8 mouse cellular contexts compared by ENCODE assay signal in the genomic region with DNA sequence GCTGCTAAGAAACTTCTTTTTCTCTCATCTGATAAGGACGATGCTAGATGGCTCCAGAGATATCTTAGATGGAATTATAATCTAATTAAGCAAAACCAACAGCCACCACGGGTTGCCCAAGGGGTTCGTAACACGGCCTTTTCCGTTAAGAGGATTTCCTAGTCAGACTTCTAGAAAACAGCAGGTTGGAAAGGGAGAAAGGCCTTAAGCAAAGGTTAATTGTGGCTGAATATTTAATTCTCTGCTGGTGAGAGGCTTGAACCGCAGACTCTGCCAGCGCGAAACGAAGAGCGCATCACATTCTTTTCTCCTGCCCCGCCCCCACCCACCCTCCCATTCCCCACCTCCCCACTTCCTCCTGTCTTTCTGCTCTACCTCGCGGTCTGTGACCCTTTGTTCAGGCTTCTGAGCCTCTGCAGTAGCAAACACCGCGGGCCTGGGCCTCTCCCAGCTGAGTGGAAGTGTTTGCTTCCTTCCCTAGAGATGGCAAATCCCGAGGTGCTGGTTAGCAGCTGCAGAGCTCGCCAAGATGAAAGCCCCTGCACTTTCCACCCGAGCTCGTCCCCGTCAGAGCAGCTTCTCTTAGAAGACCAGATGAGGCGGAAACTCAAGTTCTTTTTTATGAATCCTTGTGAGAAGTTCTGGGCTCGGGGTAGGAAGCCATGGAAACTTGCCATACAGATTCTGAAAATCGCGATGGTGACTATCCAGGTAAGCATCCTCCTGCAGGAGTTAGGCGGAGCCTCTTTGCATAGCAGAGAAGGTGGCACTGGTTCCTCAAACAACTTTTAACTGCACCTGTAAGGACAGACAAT. TPM values are rescaled to one million over a fixed set of nuclear protein-coding genes. Genes with fewer than 3 reads are reported as not detected.
DNase-seq lines count a peak whose midpoint lies in the region; ATAC-seq and TF ChIP-seq lines count a peak whose summit lies in the region.

No protein-coding gene starts in this region.

- peak overlapping the region; percentile 59 for H3K4me2 ChIP-seq in heart, embryonic 14.5 days (ENCODE audit: low read length)
- peak overlapping the region; percentile 47 for H3K4me2 ChIP-seq in intestine, embryonic 16.5 days (ENCODE audit: low read depth, low read length)
- H3K4me2 ChIP-seq in neural tube, embryonic 11.5 days (ENCODE audit: low read depth): peak overlapping the region; percentile 41

- H3K9me3 ChIP-seq in heart, embryonic 14.5 days (ENCODE audit: control insufficient read depth, low read length): no peaks in the 10 kb centered on the region
- H3K9me3 ChIP-seq in intestine, embryonic 16.5 days (ENCODE audit: control insufficient read depth, low read length): no peaks in the 10 kb centered on the region
- H3K9me3 ChIP-seq in neural tube, embryonic 11.5 days (ENCODE audit: control insufficient read depth, low read length): no peaks in the 10 kb centered on the region

- no peaks in the 10 kb centered on the region for H3K36me3 ChIP-seq in heart, embryonic 14.5 days (ENCODE audit: control insufficient read depth, insufficient read depth, low read length)
- H3K36me3 ChIP-seq in intestine, embryonic 16.5 days (ENCODE audit: control insufficient read depth, insufficient read depth, low read length): no peaks in the 10 kb centered on the region
- H3K36me3 ChIP-seq in neural tube, embryonic 11.5 days (ENCODE audit: control insufficient read depth, insufficient read depth, low read length): no peaks in the 10 kb centered on the region

- no peak for TF ChIP-seq CTCF in layer of hippocampus, adult 2 months (conservative IDR thresholded peaks at IDR 0.05)

- H3K4me1 ChIP-seq in heart, embryonic 14.5 days (ENCODE audit: control insufficient read depth in 2 of 2, insufficient read depth in 2 of 2, low read length in 2 of 2): peaks cover 6 to 8% of the 10 kb centered on the region in 2 experiments; a peak in 3 of 4 replicates
- peaks cover 9% of the 10 kb centered on the region for H3K4me1 ChIP-seq in intestine, embryonic 16.5 days (ENCODE audit: control insufficient read depth, insufficient read depth, low read length)
- H3K4me1 ChIP-seq in neural tube, embryonic 11.5 days (ENCODE audit: control insufficient read depth, insufficient read depth, low read length): no peaks in the 10 kb centered on the region

- DNase-seq in heart, postnatal 36 days: no peak
- peak; percentile 72 for DNase-seq in embryo, embryonic 9.5 days (ENCODE audit: extremely low spot score)
- DNase-seq in neural tube, embryonic 11.5 days (ENCODE audit: low spot score): peak; percentile 47
- no peak for DNase-seq in layer of hippocampus, adult 2 months (ENCODE audit: low spot score in 2 of 2)
- no peak for DNase-seq in urinary bladder, postnatal 10 days (ENCODE audit: low spot score)
- no peak for DNase-seq in layer of hippocampus, adult 9-11 months

- WGBS in heart, embryonic 14.5 days: 13% methylated on average over 25 of the region's 25 CpGs
- 13% methylated on average over 25 of the region's 25 CpGs for WGBS in intestine, embryonic 16.5 days
- 9% methylated on average over 25 of the region's 25 CpGs for WGBS in neural tube, embryonic 11.5 days

- peak overlapping the region; percentile 7 to 23; a peak in 3 of 4 replicates for H3K4me3 ChIP-seq in heart, embryonic 14.5 days (ENCODE audit: control insufficient read depth in 1 of 2, insufficient read depth in 1 of 2, low read depth in 1 of 2, low read length in 2 of 2)
- H3K4me3 ChIP-seq in intestine, embryonic 16.5 days (ENCODE audit: low read length): peak overlapping the region; percentile 24; the same call in 1 of the 2 replicates
- peak overlapping the region; percentile 24 for H3K4me3 ChIP-seq in neural tube, embryonic 11.5 days (ENCODE audit: low read depth, low read length)
- no peak overlapping the region for H3K4me3 ChIP-seq in layer of hippocampus, adult 2 months

- intact Hi-C loops in heart, postnatal 36 days (cut with DNase I): no loop called here

- no peak for ATAC-seq in heart, embryonic 14.5 days (ENCODE audit: insufficient number of reproducible peaks, insufficient read depth, low FRiP score, low read depth)
- no peak for ATAC-seq in intestine, embryonic 16.5 days
- peak; percentile 71 for ATAC-seq in neural tube, embryonic 11.5 days (ENCODE audit: insufficient read depth, low FRiP score, low TSS enrichment)

- peak overlapping the region; percentile 28; the same call in 1 of the 2 replicates for H3K9ac ChIP-seq in heart, embryonic 14.5 days (ENCODE audit: low read length)
- H3K9ac ChIP-seq in intestine, embryonic 16.5 days (ENCODE audit: low read depth, low read length): peak overlapping the region; percentile 63
- peak overlapping the region; percentile 54 for H3K9ac ChIP-seq in neural tube, embryonic 11.5 days (ENCODE audit: low read length)

- H3K27me3 ChIP-seq in heart, embryonic 14.5 days (ENCODE audit: control insufficient read depth, insufficient read depth, low read length): peaks cover 28% of the 10 kb centered on the region
- 0 out of 2 replicates have a peak, but pooled peaks cover 3% of the 10 kb centered on the region for H3K27me3 ChIP-seq in intestine, embryonic 16.5 days (replicated peaks; ENCODE audit: control insufficient read depth, insufficient read depth, low read length)
- H3K27me3 ChIP-seq in neural tube, embryonic 11.5 days (ENCODE audit: control insufficient read depth, insufficient read depth, low read length): peaks cover 6% of the 10 kb centered on the region; the same call in 1 of the 2 replicates

- no peak overlapping the region for H3K27ac ChIP-seq in heart, embryonic 14.5 days (replicated peaks in 1 of 2; ENCODE audit: control insufficient read depth in 1 of 2, insufficient read depth in 1 of 2, low read depth in 2 of 2, low read length in 2 of 2)
- peak overlapping the region; percentile 35 for H3K27ac ChIP-seq in intestine, embryonic 16.5 days (ENCODE audit: low read length)
- no peak overlapping the region for H3K27ac ChIP-seq in neural tube, embryonic 11.5 days (ENCODE audit: low read depth, low read length)
- H3K27ac ChIP-seq in layer of hippocampus, adult 2 months: no peak overlapping the region

RNA-seq across cellular contexts. Expression of gene Mcoln3, which starts 4.3 kb away (rescaled TPM):
- polyA plus RNA-seq in heart, embryonic 14.5 days (2014; fragmentation: Nextera tagmentation; extraction: Ambion mirVana): 0.97 and 0.98 TPM in 2 replicates
- not detected for total RNA-seq in heart, postnatal 36 days (2021)
- polyA plus RNA-seq in intestine, embryonic 16.5 days (2015; fragmentation: Nextera tagmentation; extraction: Ambion mirVana): 74.3 and 102 TPM in 2 replicates
- 4.1 and 4.3 TPM in 2 replicates for polyA plus RNA-seq in neural tube, embryonic 11.5 days (2014; fragmentation: Nextera tagmentation; extraction: Ambion mirVana)
- not detected for total RNA-seq in layer of hippocampus, adult 2 months (2021)

RNA-seq across cellular contexts. Expression of gene Wdr63, which starts 13.6 kb away (rescaled TPM):
- polyA plus RNA-seq in heart, embryonic 14.5 days (2014; fragmentation: Nextera tagmentation; extraction: Ambion mirVana): not detected in 2 replicates
- total RNA-seq in heart, postnatal 36 days (2021): not detected
- 0.49 TPM in 1 of 2 replicates, not detected in the other for polyA plus RNA-seq in intestine, embryonic 16.5 days (2015; fragmentation: Nextera tagmentation; extraction: Ambion mirVana)
- polyA plus RNA-seq in neural tube, embryonic 11.5 days (2014; fragmentation: Nextera tagmentation; extraction: Ambion mirVana): 0.15 TPM in 1 of 2 replicates, not detected in the other
- total RNA-seq in layer of hippocampus, adult 2 months (2021): under 1 TPM; 0.74 to 0.82 TPM

RNA-seq across cellular contexts. Expression of gene Mcoln2, which starts 28.1 kb away (rescaled TPM):
- 0.23 and 0.47 TPM in 2 replicates for polyA plus RNA-seq in heart, embryonic 14.5 days (2014; fragmentation: Nextera tagmentation; extraction: Ambion mirVana)
- total RNA-seq in heart, postnatal 36 days (2021): under 1 TPM; 0.22 to 0.25 TPM
- 8.1 and 8.8 TPM in 2 replicates for polyA plus RNA-seq in intestine, embryonic 16.5 days (2015; fragmentation: Nextera tagmentation; extraction: Ambion mirVana)
- 0.28 and 0.49 TPM in 2 replicates for polyA plus RNA-seq in neural tube, embryonic 11.5 days (2014; fragmentation: Nextera tagmentation; extraction: Ambion mirVana)
- total RNA-seq in layer of hippocampus, adult 2 months (2021): not detected

Comparison
In these comparisons a context has a peak if more than half of its experiments do, and no peak if none do; other contexts are left out.
1. DNase-seq: peak in embryo, embryonic 9.5 days (single experiment) and neural tube, embryonic 11.5 days (single experiment); none in heart, postnatal 36 days (0 of 2), layer of hippocampus, adult 2 months (0 of 2), urinary bladder, postnatal 10 days (single experiment) and layer of hippocampus, adult 9-11 months (single experiment).
2. RNA of gene Mcoln3, which starts 4.3 kb away (polyA plus RNA-seq): 74.3 to 102 TPM in intestine, embryonic 16.5 days; 4.1 to 4.3 TPM in neural tube, embryonic 11.5 days and 0.97 to 0.98 TPM in heart, embryonic 14.5 days; every median in the first group is over 10 times any median in the second.
3. Peak in every context shown above with its lines, with median percentiles within 50 percentile points of each other: H3K4me2 ChIP-seq and H3K9ac ChIP-seq.